Mouse (Mus musculus) lung, postnatal 10 days (tissue): ENCODE measurements around the gene Fam102b.

Source experiments
- DNase-seq: peaks from one replicate; pipeline ENCODE4 v3.0.0; 2021

Gene Fam102b

GRCm38 (mm10) chr3:109010489-109011260 is 16.7 kb downstream of the Fam102b start:
- DNase-seq: peak; percentile 73

- DNase-seq: no peak
Observed at GRCm38 (mm10) chr3:109008180-109008579, 19.2 kb downstream of the Fam102b start.

GRCm38 (mm10) chr3:109005777-109006176 is 21.6 kb downstream of the Fam102b start:
- DNase-seq: no peak

- DNase-seq: no peak
Observed at GRCm38 (mm10) chr3:108999173-108999572, 28.2 kb downstream of the Fam102b start.

- peak; percentile 38 for DNase-seq
Observed at GRCm38 (mm10) chr3:108997762-108998161, 29.6 kb downstream of the Fam102b start.

- DNase-seq: peak; percentile 41
Observed at GRCm38 (mm10) chr3:108997284-108997683, 30.1 kb downstream of the Fam102b start.

- no peak for DNase-seq
Observed at GRCm38 (mm10) chr3:108995379-108995778, 32.0 kb downstream of the Fam102b start.

- no peak for DNase-seq
Observed at GRCm38 (mm10) chr3:108994477-108994876, 32.9 kb downstream of the Fam102b start.

- peak; percentile 24 for DNase-seq
Observed at GRCm38 (mm10) chr3:108989971-108990548, 37.3 kb downstream of the Fam102b start.

GRCm38 (mm10) chr3:108987009-108987659 is 40.3 kb downstream of the Fam102b start:
- no peak for DNase-seq

GRCm38 (mm10) chr3:108986534-108986933 is 40.9 kb downstream of the Fam102b start:
- no peak for DNase-seq

- DNase-seq: no peak
Observed at GRCm38 (mm10) chr3:108983989-108984388, 43.4 kb downstream of the Fam102b start.

- no peak for DNase-seq
Observed at GRCm38 (mm10) chr3:108981946-108982345, 45.5 kb downstream of the Fam102b start.

- peak; percentile 22 for DNase-seq
Observed at GRCm38 (mm10) chr3:108977340-108978030, 49.9 kb downstream of the Fam102b start.

GRCm38 (mm10) chr3:108974920-108975485 is 52.4 kb downstream of the Fam102b start:
- DNase-seq: no peak

GRCm38 (mm10) chr3:108973980-108974660 is 53.3 kb downstream of the Fam102b start:
- DNase-seq: no peak

- DNase-seq: no peak
Observed at GRCm38 (mm10) chr3:108966051-108966450, 61.4 kb downstream of the Fam102b start.

- DNase-seq: peak; percentile 24
Observed at GRCm38 (mm10) chr3:108964361-108965044, 62.9 kb downstream of the Fam102b start.

- no peak for DNase-seq
Observed at GRCm38 (mm10) chr3:108963776-108964175, 63.6 kb downstream of the Fam102b start.

GRCm38 (mm10) chr3:108963278-108963677 is 64.1 kb downstream of the Fam102b start:
- DNase-seq: no peak

- no peak for DNase-seq
Observed at GRCm38 (mm10) chr3:108961655-108962054, 65.8 kb downstream of the Fam102b start.

GRCm38 (mm10) chr3:108961226-108961625 is 66.2 kb downstream of the Fam102b start:
- DNase-seq: peak; percentile 55
